In the genomic region with DNA sequence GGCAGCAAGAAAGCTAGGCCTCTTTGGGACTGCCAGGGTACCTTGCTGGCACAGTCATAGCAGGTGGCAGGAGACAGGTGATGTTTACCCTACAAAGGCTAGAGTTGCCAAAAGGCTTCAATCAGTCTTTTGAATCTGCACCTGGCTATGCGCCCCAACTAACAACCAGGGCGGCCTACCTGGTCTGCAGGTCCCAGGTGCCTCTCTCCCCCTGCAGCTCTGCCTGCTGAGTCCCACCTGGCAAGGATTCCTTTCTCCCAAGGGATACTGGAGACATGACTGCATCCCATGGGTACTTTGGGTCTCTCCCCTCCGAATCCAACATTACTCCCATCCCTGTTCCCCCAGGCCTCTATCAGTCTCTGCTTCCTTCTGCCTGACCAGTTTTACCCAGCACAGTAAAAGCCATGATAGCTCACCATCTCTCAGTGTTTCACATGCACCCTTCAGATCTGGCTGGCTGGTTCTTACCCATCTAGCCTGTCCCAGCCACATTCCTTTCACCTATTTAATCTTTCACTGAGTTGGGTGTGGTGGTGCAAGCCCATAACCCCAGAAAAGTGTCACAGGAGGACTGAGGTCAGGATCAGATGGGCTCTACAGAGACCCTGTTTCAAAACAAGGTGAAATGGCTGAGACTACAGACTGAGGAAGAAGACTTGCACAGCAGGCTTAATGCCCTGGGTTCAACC, we compare ENCODE assay signal across 8 mouse cellular contexts. TPM values are rescaled to one million over a fixed set of nuclear protein-coding genes. Genes with fewer than 3 reads are reported as not detected.
DNase-seq lines count a peak whose midpoint lies in the region; ATAC-seq and TF ChIP-seq lines count a peak whose summit lies in the region.

No protein-coding gene starts in this region.

- DNase-seq in heart, embryonic 10.5 days (ENCODE audit: low spot score) = peak; percentile 66
- no peak for DNase-seq in heart, adult 8-10 months (ENCODE audit: low spot score)
- DNase-seq in thymus, adult 2 months = peak; percentile 25
- no peak for DNase-seq in thymus, postnatal 4 days
- DNase-seq in stomach, postnatal 0 days (ENCODE audit: low spot score) = no peak
- DNase-seq in right cerebral cortex, postnatal 10 days (ENCODE audit: low spot score in 2 of 2) = no peak
- no peak for DNase-seq in retina, embryonic 14.5 days (ENCODE audit: low spot score)

- H3K9me3 ChIP-seq in heart, embryonic 10.5 days = no peaks in the 10 kb centered on the region
- no peaks in the 10 kb centered on the region for H3K9me3 ChIP-seq in kidney, embryonic 15.5 days (replicated peaks)
- no peaks in the 10 kb centered on the region for H3K9me3 ChIP-seq in stomach, postnatal 0 days (ENCODE audit: control insufficient read depth, low read length)

- TF ChIP-seq CTCF in thymus, adult 2 months (IDR thresholded peaks at IDR 0.05; ENCODE audit: borderline replicate concordance, control insufficient read depth, extremely low read depth, insufficient read depth, low read length, poor library complexity) = no peak
- no peak for TF ChIP-seq CTCF in stomach, postnatal 0 days (IDR thresholded peaks at IDR 0.05; ENCODE audit: low read depth)

- peaks cover 80% of the 10 kb centered on the region for H3K4me1 ChIP-seq in heart, embryonic 10.5 days
- peaks cover 64% of the 10 kb centered on the region for H3K4me1 ChIP-seq in thymus, adult 2 months (replicated peaks; ENCODE audit: control insufficient read depth, insufficient read depth, low read length)
- H3K4me1 ChIP-seq in kidney, embryonic 15.5 days = peaks cover 76% of the 10 kb centered on the region
- H3K4me1 ChIP-seq in stomach, postnatal 0 days (replicated peaks; ENCODE audit: control insufficient read depth, insufficient read depth) = peaks cover 19% of the 10 kb centered on the region

- H3K4me2 ChIP-seq in kidney, embryonic 15.5 days = no peak overlapping the region
- H3K4me2 ChIP-seq in stomach, postnatal 0 days (replicated peaks; ENCODE audit: low read depth) = no peak overlapping the region

- TF ChIP-seq POLR2A in thymus, adult 2 months (IDR thresholded peaks at IDR 0.05; ENCODE audit: control insufficient read depth, extremely low read depth, insufficient read depth, low read length, poor library complexity) = no peak

- 79% methylated on average over 3 of the region's 3 CpGs for WGBS in heart, embryonic 10.5 days
- 37% methylated on average over 3 of the region's 3 CpGs for WGBS in thymus, adult 2 months
- WGBS in kidney, embryonic 15.5 days = 76% methylated on average over 3 of the region's 3 CpGs
- 72% methylated on average over 3 of the region's 3 CpGs for WGBS in stomach, postnatal 0 days

- no peak overlapping the region for H3K9ac ChIP-seq in kidney, embryonic 15.5 days
- no peak overlapping the region for H3K9ac ChIP-seq in stomach, postnatal 0 days (ENCODE audit: low read length)

- H3K27me3 ChIP-seq in heart, embryonic 10.5 days (ENCODE audit: insufficient read depth, poor library complexity, severe bottlenecking) = no peaks in the 10 kb centered on the region
- no peaks in the 10 kb centered on the region for H3K27me3 ChIP-seq in thymus, adult 2 months (ENCODE audit: control insufficient read depth, insufficient read depth, low read length)
- H3K27me3 ChIP-seq in kidney, embryonic 15.5 days = no peaks in the 10 kb centered on the region
- H3K27me3 ChIP-seq in stomach, postnatal 0 days (ENCODE audit: control insufficient read depth, insufficient read depth, low read length) = no peaks in the 10 kb centered on the region

- peak overlapping the region; percentile 76; the same call in 1 of the 2 replicates for H3K27ac ChIP-seq in heart, embryonic 10.5 days
- peak overlapping the region; percentile 97 for H3K27ac ChIP-seq in thymus, adult 2 months (ENCODE audit: control insufficient read depth, insufficient read depth, low read length)
- H3K27ac ChIP-seq in kidney, embryonic 15.5 days = peak overlapping the region; percentile 91
- H3K27ac ChIP-seq in stomach, postnatal 0 days (replicated peaks) = peak overlapping the region; percentile 83

- no peak for TF ChIP-seq EP300 in stomach, postnatal 0 days (optimal IDR thresholded peaks at IDR 0.05)

- H3K36me3 ChIP-seq in heart, embryonic 10.5 days = peaks cover 10% of the 10 kb centered on the region; the same call in 1 of the 2 replicates
- H3K36me3 ChIP-seq in thymus, adult 2 months (ENCODE audit: control insufficient read depth, insufficient read depth, low read length) = peaks cover 27% of the 10 kb centered on the region
- H3K36me3 ChIP-seq in kidney, embryonic 15.5 days = peaks cover 19% of the 10 kb centered on the region
- no peaks in the 10 kb centered on the region for H3K36me3 ChIP-seq in stomach, postnatal 0 days (ENCODE audit: control insufficient read depth, insufficient read depth, low read length)

- no peak overlapping the region for H3K4me3 ChIP-seq in heart, embryonic 10.5 days
- peak overlapping the region; percentile 2; the same call in 1 of the 2 replicates for H3K4me3 ChIP-seq in thymus, adult 2 months (ENCODE audit: control insufficient read depth, insufficient read depth, low read length)
- no peak overlapping the region for H3K4me3 ChIP-seq in kidney, embryonic 15.5 days (replicated peaks)
- no peak overlapping the region for H3K4me3 ChIP-seq in stomach, postnatal 0 days (ENCODE audit: low read depth, low read length)

- ATAC-seq in kidney, embryonic 15.5 days (replicated peaks; ENCODE audit: low FRiP score) = no peak
- ATAC-seq in stomach, postnatal 0 days (ENCODE audit: low FRiP score, low TSS enrichment) = peak; percentile 8; the same call in 1 of the 2 replicates

RNA-seq across cellular contexts. Expression of a gene that starts 14.7 kb away (rescaled TPM):
- polyA plus RNA-seq in heart, embryonic 10.5 days (2016; fragmentation: Nextera tagmentation; extraction: Ambion mirVana) = 72.8 and 76.2 TPM in 2 replicates
- total RNA-seq in heart, adult 8-10 months (2022) = 10 to 100 TPM; 46.9 to 66.6 (median 51.4) TPM
- 205 and 207 TPM in 2 replicates for polyA plus RNA-seq in thymus, adult 2 months (2012; rRNA removed)
- 99.5 and 106 TPM in 2 replicates for polyA plus RNA-seq in kidney, embryonic 15.5 days (2015; fragmentation: Nextera tagmentation; extraction: Ambion mirVana)
- 45.6 and 48.7 TPM in 2 replicates for polyA plus RNA-seq in stomach, postnatal 0 days (2015; fragmentation: Nextera tagmentation; extraction: Ambion mirVana)

RNA-seq across cellular contexts. Expression of a gene that starts 31.0 kb away (rescaled TPM):
- 74.7 and 97.0 TPM in 2 replicates for polyA plus RNA-seq in heart, embryonic 10.5 days (2016; fragmentation: Nextera tagmentation; extraction: Ambion mirVana)
- 1 to 10 TPM in 2 of 4 experiments, under 1 TPM in 2; 0.65 to 1.4 (median 0.91) TPM for total RNA-seq in heart, adult 8-10 months (2022)
- 16.1 and 19.1 TPM in 2 replicates for polyA plus RNA-seq in thymus, adult 2 months (2012; rRNA removed)
- polyA plus RNA-seq in kidney, embryonic 15.5 days (2015; fragmentation: Nextera tagmentation; extraction: Ambion mirVana) = 88.5 and 98.2 TPM in 2 replicates
- polyA plus RNA-seq in stomach, postnatal 0 days (2015; fragmentation: Nextera tagmentation; extraction: Ambion mirVana) = 14.0 and 17.7 TPM in 2 replicates

Comparison
In these comparisons a context has a peak if more than half of its experiments do, and no peak if none do; other contexts are left out.
1. DNase-seq: peak in heart, embryonic 10.5 days (single experiment) and thymus, adult 2 months (single experiment); none in heart, adult 8-10 months (single experiment), thymus, postnatal 4 days (single experiment), stomach, postnatal 0 days (single experiment), right cerebral cortex, postnatal 10 days (0 of 2) and retina, embryonic 14.5 days (single experiment).
2. Peak in every context shown above with its lines, with median percentiles within 50 percentile points of each other: H3K27ac ChIP-seq.